Mouse (Mus musculus): ENCODE data around the gene Hist1h3i. TPM values are rescaled to one million over a fixed set of nuclear protein-coding genes. Genes with fewer than 3 reads are reported as not detected.
A peak's percentile ranks its signal among the peaks of the same experiment; 100 is the strongest.
"Not testable (repeated sequence)": the region's sequence is repeated elsewhere in the genome, so short reads cannot be mapped to it uniquely, and the experiment has no call there.

Gene Hist1h3i
- total RNA-seq, 2 experiments from 2014 or later: 74.9 to 156 TPM

- intact Hi-C loops (cut with DNase I): no loop called here
- no peak for DNase-seq
Measured at GRCm38 (mm10) chr13:21784311-21784710, 1.1 kb upstream of the Hist1h3i start.

DNA sequence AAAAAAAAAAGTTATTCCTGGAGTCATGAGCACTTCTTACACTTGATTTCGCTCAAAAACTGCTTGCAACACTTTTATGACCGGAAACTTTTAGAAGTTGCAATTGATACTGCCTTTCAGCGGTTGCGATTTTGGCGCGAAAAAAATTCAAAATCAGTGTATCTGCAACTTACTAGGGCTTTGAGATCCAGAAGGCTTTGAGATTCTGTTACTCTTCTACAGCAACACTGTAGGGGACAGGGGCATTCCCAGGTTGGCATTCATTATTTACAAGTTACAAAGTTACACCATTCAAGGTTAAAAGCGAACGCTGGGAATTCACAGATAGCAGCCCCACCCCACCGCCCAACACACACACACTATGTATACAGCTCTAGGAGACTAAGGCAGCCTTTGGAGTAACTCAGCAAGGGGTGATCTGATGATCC is 578 bp upstream of the Hist1h3i start:
- intact Hi-C loops (cut with DNase I): no loop called here
- DNase-seq: peak; percentile 3 to 24

GRCm38 (mm10) chr13:21782361-21783254 is 562 bp downstream of the Hist1h3i start:
- peak in 1 of 2 experiments; percentile 20 for DNase-seq

DNA sequence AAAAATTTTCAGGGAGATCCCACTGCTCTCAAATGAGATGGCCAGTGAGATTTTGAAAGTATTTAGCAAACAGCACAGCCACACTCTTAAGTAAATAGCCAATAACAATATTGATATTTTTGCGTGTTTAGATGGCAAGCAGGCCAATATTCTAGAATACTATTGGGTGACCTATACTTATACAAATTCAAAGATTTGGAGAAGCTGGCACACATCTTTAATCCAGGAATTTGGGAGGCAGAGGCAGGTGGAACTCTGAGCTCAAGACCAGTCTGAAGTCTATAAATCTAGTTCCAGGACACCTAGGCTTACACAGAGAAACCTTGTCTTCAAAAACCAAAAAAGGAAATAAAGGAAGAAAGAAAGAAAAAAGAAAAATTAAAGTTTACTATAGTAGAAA is 1.5 kb downstream of the Hist1h3i start:
- no peak for DNase-seq
- intact Hi-C loops (cut with DNase I): loop anchor here (2.0 kb wide), 1 partner anchor 71 kb away; no protein-coding TSS in a partner anchor

More at GRCm38 (mm10) chr13:21782361-21783254, 562 bp downstream of the Hist1h3i start:
- intact Hi-C loops (cut with DNase I): not testable (repeated sequence)

DNA sequence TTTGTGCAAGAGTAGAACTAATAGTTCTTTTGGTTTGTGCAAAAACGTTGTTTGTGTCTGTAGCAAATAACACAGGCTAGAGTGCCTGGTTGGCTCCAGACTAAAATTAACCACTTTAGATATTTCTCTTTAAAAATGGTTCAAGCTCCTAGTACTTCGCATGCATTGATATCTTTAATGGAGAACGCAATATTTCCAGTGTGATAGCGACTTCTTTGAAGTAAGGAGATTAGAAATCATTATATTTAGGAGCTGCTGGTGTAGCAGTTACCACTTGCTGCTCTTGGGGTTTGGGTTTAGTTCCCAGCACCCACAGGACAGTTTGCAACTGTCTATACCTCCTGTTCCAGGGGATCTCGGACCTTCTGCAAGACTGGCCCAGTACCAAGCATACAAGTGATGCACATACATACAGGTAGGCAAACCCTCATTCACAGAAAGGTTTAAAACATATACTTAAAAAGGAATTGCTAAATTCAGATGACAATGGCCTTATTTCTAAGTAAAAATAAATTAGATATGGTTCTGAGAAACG is 2.1 kb downstream of the Hist1h3i start:
- intact Hi-C loops (cut with DNase I): loop anchor here (2.0 kb wide), 1 partner anchor 70 kb away; no protein-coding TSS in a partner anchor
- DNase-seq: no peak

- DNase-seq: peak; percentile 53 to 56
- intact Hi-C loops (cut with DNase I): loop anchor here (2.0 kb wide), 2 partner anchors 27 to 69 kb away; partner anchors contain the start of gene Hist1h2ak
Measured at GRCm38 (mm10) chr13:21779767-21780731, 3.1 kb downstream of the Hist1h3i start, which contains the start of gene Hist1h1b. Hist1h1b (minus strand) TSS chr13:21780625.

DNA sequence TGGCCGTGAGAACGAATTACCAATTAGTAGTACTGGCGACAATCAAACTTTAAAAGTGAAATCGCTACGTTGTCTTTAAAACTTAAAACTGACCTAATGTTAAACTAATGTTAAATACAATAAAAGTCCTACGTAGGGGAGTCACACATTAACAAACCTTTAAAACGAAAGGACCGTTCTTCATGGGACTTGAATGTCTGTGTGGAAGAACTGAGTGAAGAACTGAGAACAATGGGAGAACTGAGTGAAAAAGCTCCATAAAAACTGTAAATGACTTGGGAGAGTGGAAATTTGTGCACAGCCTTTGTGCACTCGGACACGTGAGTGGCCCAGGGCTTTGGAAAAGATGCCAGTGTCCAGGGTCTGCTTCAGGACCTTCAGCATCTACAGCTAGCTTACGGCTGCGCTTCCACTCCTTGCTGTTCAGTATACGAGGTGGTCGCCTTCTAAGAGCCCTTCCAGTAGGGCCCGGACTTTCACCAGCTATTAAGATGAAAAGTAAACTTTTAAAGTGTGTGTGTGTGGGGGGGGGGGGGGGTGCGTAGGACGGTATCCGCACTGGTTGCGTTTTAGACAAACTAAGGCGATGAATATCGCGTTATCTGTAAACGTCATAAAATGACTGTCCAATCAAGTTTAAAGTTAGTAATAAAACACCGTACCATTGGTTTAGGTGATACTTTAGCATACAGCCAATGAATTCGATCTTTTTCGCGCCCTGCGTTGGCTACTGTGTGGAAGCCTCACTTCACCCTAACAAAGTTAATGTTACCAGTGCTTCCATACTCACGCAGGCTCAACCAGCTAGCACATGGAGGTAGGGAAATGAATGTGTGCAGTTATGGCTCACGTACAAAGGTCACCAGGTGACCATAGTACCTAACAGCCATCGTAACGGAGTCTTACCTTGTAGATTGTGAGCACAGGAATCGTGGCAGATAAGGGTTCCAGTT is 4.1 kb downstream of the Hist1h3i start:
- intact Hi-C loops (cut with DNase I): loop anchor here (2.0 kb wide), 1 partner anchor 26 kb away; the partner anchor contains the start of gene Hist1h2ak

DNA sequence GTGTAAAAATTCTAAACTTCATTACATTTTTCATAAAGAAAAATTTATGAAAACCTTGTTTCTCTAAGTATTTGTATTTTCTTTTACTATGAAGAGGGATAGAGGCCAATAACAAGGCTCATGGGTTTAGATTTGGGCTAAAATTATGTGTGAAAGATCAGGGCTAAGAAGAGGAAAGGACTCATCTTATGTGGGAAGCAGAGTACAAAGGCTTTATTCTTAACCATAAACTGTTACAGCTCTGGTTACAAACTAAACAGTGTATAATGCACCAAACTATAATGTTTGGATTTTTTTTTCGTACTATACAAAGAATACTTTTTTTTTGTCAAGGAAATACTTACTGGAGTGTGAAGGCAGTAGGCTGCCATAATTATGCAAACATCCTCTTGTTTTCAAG is 27.5 kb downstream of the Hist1h3i start:
- intact Hi-C loops (cut with DNase I): loop anchor here (10.0 kb wide), 1 partner anchor 1829 kb away; the partner anchor contains the start of gene Hist1h4d

More for the DNA sequence above, 4.1 kb downstream of the Hist1h3i start:
- peak; percentile 49 to 72 for DNase-seq

DNA sequence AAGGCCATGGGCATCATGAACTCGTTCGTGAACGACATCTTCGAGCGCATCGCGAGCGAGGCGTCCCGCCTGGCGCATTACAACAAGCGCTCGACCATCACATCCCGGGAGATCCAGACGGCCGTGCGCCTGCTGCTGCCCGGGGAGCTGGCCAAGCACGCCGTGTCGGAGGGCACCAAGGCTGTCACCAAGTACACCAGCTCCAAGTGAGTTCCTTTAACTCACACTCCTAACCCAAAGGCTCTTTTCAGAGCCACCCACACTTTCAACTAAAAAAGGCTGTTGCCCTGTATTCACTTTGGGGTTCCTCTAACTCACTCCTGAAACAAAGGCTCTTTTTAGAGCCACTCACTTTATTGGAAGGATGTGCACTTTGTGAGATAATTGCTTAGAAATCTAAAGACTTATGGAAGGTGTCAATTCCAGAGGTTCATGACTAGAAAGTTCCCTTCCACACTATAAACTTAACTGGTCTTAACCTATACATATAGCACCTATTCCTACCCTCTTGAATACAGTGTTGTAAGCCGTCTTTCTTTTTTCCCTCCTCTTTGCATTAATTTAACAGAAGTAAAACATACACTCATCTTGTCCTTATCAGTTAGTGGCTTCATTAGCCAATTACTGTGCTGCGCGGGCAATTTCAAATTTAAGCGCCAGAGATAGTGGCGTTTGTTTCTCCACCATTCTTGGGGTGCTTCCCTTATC is 28.7 kb downstream of the Hist1h3i start:
- peak in 1 of 2 experiments; percentile 37 for DNase-seq

More for the DNA sequence above, 27.5 kb downstream of the Hist1h3i start:
- DNase-seq: no peak

GRCm38 (mm10) chr13:21753524-21754285 is 29.5 kb downstream of the Hist1h3i start, which contains the start of the genes Hist1h2ak and Hist1h2bn:
Hist1h2ak (minus strand) TSS chr13:21753827.
Hist1h2bn (plus strand) TSS chr13:21754123.
- intact Hi-C loops (cut with DNase I): loop anchor here (2.0 to 10.0 kb wide), 2 partner anchors 25 to 1831 kb away; partner anchors contain the start of gene Hist1h4d
- DNase-seq: peak; percentile 44 to 52

More for the DNA sequence above, 28.7 kb downstream of the Hist1h3i start:
- intact Hi-C loops (cut with DNase I): loop anchor here (10.0 kb wide), 1 partner anchor 1830 kb away; the partner anchor contains the start of gene Hist1h4d

GRCm38 (mm10) chr13:21753051-21753523 is 30.1 kb downstream of the Hist1h3i start:
- no peak for DNase-seq
- intact Hi-C loops (cut with DNase I): loop anchor here (2.0 to 10.0 kb wide), 2 partner anchors 26 to 1832 kb away; partner anchors contain the start of gene Hist1h4d

- intact Hi-C loops (cut with DNase I): loop anchor here (2.0 to 10.0 kb wide), 2 partner anchors 26 to 1832 kb away; partner anchors contain the start of gene Hist1h4d
- DNase-seq: no peak
Measured at GRCm38 (mm10) chr13:21752356-21752755, 30.8 kb downstream of the Hist1h3i start.

GRCm38 (mm10) chr13:21751827-21752226 is 31.3 kb downstream of the Hist1h3i start:
- intact Hi-C loops (cut with DNase I): loop anchor here (2.0 to 10.0 kb wide), 2 partner anchors 27 to 1833 kb away; partner anchors contain the start of gene Hist1h4d

DNA sequence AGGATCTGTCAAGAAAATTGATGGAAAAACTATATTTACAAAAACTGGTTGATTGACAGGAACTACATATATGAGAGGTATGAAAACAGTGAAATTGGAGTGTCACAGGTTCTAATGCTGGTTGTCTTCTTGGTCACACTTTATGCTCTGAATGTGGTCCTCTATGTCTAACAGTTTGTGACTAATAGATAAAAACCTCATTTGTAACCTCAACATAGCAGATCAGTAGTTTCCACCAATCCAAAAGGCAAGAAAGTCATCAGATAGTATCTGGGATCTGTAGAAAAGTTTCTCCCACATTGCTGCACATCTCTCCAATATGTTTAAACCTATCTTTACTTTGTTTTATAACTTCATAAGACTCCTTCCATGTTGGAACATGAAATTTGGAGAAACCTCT is 31.8 kb downstream of the Hist1h3i start:
- intact Hi-C loops (cut with DNase I): loop anchor here (10.0 kb wide), 1 partner anchor 1833 kb away; the partner anchor contains the start of gene Hist1h4d
- DNase-seq: no peak

More at GRCm38 (mm10) chr13:21751827-21752226, 31.3 kb downstream of the Hist1h3i start:
- no peak for DNase-seq

DNA sequence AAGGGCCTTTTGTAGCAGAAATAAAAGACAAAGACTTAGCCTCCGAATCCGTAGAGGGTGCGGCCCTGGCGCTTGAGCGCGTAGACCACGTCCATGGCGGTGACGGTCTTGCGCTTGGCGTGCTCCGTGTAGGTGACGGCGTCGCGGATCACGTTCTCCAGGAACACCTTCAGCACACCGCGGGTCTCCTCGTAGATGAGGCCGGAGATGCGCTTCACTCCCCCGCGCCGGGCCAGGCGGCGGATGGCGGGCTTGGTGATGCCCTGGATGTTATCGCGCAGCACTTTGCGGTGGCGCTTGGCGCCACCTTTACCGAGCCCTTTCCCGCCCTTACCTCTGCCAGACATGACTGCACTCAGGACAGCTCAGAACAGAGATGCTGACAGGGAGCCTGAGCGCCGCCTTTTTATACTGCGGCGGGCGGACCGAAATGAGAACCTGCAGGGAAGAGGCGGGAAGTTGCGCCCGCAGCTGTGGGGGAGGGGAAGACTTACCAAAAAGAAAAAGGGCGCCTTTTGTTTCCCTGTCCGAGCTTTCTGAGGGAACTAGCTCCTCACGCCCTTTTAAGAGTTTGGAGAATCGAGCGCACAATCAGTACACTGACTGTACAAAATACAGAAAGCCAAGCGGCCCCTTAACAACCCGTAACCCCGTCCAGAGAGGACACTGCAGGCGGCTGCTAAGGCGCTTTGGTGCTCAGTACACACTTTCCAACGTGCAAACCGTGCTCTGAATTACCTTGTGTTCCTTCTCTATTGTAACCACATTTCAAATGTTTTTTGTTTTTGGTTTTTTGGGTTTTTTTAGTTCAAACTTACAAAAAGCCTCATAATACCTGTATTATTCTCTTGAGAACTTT is 32.8 kb downstream of the Hist1h3i start, which contains the start of gene Hist1h4k:
Hist1h4k (minus strand) TSS at position 347 of the 859 bp plus-strand sequence.
- peak; percentile 88 to 93 for DNase-seq
- intact Hi-C loops (cut with DNase I): loop anchor here (1.0 to 10.0 kb wide), 2 partner anchors 16 to 1834 kb away; partner anchors contain the start of gene Hist1h4d

Data from heart, postnatal 14 days (tissue).